Mouse (Mus musculus) gastrocnemius, adult 2 months (tissue): ENCODE measurements around the gene Nol3. TPM values are rescaled to one million over a fixed set of nuclear protein-coding genes. Genes with fewer than 3 reads are reported as not detected.

Source experiments
- DNase-seq: peaks from one replicate; pipeline ENCODE4 v3.0.0; 2022
- H3K27ac ChIP-seq: fragments of 200-600 bp; 2 replicates; pipeline ENCODE4 v1.8.1; 2022; ENCODE audit warnings: mild to moderate bottlenecking
- H3K4me3 ChIP-seq: fragments of 200-600 bp; 2 replicates; pipeline ENCODE4 v1.8.1; 2022; ENCODE audit warnings: mild to moderate bottlenecking, moderate library complexity
- CTCF ChIP-seq: fragments of 200-600 bp; IDR thresholded peaks from 2 replicates; pipeline ENCODE4 v1.8.1; 2022; ENCODE audit warnings: antibody characterized with exemption, mild to moderate bottlenecking, moderate library complexity
- intact Hi-C: fragments of 180-260 bp; cut with DNase I; formaldehyde crosslinking; loops from one replicate; pipeline ENCODE4 v1.15.1; 2025
- total RNA-seq, 2 experiments: library from RNA; stranded (reverse); gene quantifications; 2 replicates each; pipeline ENCODE4 v1.2.3; 2021

The Nol3 gene
- total RNA-seq, 2 experiments from 2014 or later: 27.9 to 32.4 TPM

DNA sequence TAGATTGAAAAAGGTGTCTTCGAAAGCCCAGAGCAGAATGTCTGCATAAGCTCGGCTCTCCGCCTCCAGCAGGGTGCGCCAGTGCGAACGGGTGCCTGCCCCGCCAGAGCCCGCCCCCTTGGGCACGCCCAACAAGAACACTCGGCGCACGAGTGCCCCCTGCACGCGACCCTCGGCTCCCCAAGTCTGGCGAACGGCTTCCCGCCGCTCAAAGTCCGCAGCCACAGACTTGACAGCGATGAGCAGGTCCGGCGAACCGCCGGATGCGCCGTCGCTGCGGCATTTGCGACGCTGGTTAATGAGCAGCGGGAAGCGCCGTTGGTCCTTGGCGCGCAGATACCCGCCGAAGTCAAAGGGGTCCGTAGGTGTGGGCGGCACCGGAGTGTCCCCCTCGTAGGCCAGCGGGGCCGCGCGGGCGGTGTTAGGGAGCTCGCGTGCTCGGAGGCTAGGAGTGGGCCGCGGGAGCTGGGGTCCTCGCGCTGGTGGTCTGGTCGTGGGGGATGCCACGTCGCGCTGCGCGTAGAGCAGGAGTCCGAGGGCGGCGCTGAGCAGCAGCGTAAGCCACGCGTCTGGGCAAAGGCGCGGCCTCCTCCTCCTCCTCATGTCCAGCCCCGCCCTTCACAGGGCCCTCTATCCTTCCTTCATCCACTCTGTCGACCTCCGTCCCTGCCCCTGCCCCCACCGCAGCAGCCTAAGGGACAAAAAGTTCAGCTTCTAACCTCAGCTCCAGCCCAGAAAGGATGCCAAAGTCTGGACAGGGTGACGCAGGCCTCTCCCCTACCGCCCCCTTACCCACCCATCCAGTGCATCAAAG lies 21.6 kb upstream of the Nol3 start:
- intact Hi-C loops: no loop called here
- peak; percentile 89 for TF ChIP-seq CTCF
- DNase-seq: peak; percentile 93
- Histone ChIP-seq H3K27ac (peak overlapping the region; percentile 90), H3K4me3 (peak overlapping the region; percentile 90)

DNA sequence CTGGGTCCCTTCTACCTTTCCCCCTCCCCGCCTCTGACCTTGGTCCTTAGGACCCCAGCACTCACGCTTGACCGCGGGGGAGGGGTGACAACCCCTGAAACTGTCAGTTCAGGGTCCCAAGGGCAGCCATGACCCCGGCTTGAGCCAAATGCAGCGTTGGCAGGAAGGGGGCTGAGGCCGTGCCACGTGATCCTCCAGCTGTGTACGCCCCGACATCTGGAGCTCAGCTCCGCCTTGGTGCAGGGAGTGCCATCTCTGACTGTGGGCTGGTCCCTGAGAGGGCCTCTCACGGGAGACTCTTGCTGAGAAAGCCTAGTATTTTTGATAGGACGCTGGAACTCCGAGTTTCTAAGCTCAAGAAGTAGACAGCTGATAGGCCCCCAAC lies 21.0 kb upstream of the Nol3 start, which contains the start of gene B3gnt9:
Gene B3gnt9, minus strand, starts transcription at position 188 of the 385 bp plus-strand sequence.
- intact Hi-C loops: no loop called here
- TF ChIP-seq CTCF: no peak

DNA sequence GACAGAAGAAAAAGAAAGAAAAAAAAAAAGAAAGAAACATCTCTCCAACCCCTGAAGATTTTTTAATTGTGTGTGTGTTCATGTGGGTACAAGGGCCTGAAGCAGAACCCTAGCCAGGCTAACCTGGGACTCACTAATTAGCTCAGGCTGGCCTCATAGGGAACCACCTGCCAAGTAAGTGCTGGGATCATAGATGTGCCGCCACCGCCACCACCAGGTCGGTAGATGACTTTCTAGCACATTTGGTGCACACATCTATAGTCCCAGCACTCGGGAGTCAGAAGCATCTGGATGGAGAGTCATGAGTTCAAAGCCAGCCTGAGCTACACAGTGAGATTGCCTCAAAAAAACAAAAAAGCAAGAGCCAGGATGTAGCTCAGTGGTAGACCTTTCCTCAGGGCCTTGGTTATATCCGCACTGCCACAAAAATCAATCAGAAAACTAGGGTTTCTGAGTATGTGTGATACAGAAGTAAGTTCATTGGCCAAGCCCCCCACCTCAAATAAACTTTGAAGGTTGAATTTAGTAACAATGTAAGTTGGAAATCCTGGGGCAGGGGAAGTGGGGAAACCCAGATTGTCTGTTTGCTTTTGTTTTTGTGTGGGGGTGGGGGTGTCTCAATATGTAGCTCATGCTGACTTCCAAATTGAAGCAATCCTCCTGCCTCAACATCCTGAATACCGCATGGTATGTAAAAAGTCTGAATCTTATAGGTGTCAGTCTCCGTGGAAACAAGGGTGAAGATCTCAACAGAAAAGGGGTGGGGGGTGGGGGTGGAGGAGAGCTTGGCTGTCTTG lies 18.4 kb upstream of the Nol3 start:
- no peak for TF ChIP-seq CTCF
- no peak for DNase-seq
- intact Hi-C loops: loop anchor here (2.0 kb wide), 1 partner anchor 137 kb away; no protein-coding TSS in a partner anchor
- no peak overlapping the region for H3K4me3 ChIP-seq
- H3K27ac ChIP-seq: no peak overlapping the region

More for the DNA sequence above, 21.0 kb upstream of the Nol3 start, which contains the start of gene B3gnt9:
- peak; percentile 88 for DNase-seq
- Histone ChIP-seq H3K4me3 (peak within 1 kb of the TSS; percentile 90), H3K27ac (peak within 1 kb of the TSS; percentile 90)

DNA sequence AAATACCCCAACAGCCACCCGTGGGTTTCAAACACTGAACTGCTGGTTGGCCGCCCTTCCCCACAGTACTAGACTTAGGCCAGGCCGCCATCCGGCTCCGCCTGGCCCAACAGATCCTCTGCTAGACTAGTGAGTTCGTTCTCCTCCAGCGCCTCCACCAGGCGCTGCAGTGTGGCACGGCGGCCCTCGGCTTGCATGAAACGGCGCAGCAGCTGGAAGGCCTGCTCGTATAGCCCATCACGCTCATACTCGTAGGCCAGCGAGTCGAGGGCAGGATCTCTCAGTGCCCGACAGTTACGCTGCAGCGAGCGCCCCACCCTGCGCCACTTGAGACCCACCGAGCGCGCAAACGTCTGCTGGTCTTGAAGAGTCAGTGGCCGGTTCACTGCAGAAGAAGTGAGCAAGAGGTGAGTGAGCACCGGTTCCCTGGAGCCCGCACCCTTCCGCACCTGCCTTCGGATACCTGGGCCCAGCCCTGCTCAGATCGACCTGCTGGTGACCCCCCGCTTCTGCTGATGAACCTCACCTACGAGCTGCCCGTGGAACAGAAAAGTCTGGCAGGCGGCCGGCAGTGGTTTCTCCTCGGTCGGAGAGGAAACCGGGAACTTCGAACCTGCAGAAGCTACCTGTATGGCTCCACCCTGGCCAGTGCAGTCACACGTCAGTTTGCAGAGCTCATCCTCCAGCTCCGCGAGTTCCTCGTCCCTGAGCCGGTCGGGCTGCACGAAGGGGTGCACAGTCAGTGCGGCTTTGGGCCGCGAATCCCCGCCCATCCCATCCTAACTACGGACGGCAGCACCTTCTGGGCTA lies 16.8 kb upstream of the Nol3 start:
- intact Hi-C loops: loop anchor here (1.0 to 2.0 kb wide), 2 partner anchors 121 to 138 kb away; no protein-coding TSS in a partner anchor
- peak; percentile 49 for DNase-seq
- H3K27ac ChIP-seq: no peak overlapping the region
- peak overlapping the region; percentile 71 for H3K4me3 ChIP-seq
- TF ChIP-seq CTCF: peak; percentile 6; the same call in 1 of the 2 replicates

DNA sequence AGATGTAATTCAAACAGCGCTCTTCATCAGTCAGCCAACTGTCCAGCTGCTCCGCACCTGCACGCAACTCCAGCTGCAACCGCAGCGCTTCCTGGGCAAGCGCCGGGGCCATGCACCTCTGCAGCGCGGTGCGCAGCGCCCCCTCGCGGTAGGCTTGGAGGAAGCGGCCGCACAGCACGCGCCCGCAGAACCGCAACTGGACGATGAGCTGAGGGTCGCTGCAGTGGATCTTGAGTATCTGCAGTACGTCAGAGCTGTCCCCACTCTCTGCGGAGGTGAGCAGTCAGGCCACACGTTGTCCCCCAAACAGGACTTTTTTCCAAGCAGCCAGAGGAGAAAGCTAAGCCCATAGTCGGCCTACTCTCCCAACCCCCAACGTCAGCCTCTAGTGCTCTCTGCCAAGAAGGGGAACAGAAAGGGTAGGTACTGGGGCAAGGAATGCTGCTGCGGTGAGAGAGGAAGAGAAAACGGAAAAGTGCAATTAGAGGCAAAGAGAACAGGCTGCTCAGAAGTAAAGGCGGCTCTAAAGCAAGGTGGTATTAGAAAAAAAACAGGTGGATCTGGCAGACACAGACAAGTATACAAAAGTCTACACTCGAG lies 16.1 kb upstream of the Nol3 start:
- no peak overlapping the region for H3K27ac ChIP-seq
- peak; percentile 99; the same call in 1 of the 2 replicates for TF ChIP-seq CTCF
- peak overlapping the region; percentile 71 for H3K4me3 ChIP-seq
- DNase-seq: peak; percentile 85
- intact Hi-C loops: loop anchor here (1.0 to 2.0 kb wide), 2 partner anchors 122 to 139 kb away; no protein-coding TSS in a partner anchor

DNA sequence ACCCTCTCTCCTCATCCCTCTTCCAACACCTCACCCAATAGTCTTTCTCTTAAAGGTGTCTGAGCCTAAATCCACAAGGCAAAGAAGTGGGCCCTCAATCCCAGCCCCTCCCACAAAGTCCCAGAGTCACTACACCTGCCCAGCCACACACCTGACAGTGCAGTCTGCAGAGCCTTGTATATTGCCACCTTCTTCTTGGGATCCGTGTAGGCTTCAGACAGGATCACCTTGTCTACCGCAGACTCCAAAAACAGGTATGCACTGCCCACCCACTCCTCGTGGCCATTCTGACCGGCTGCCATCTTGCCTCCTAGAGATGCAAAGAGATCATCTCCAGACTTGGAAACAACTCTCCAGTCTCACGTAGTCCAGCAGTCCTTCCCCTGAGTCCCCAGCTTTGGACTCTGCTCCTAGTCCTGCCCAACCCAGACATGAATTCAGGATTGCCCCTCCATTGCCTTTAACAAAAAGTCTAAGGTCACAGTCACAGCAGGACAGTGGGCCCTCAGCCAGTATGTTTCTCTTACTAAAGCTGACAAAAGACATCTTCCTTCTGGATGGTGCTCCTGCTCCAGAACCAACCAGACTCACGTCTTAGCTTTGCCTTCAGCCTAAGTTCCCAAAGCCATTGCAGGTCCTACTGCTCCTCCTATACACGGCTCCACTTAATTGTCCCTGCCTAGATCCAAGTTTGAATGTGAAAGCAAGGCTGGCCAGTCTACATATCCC lies 15.4 kb upstream of the Nol3 start:
- DNase-seq: no peak
- intact Hi-C loops: no loop called here
- Histone ChIP-seq H3K4me3 (no peak overlapping the region), H3K27ac (no peak overlapping the region)
- TF ChIP-seq CTCF: no peak

DNA sequence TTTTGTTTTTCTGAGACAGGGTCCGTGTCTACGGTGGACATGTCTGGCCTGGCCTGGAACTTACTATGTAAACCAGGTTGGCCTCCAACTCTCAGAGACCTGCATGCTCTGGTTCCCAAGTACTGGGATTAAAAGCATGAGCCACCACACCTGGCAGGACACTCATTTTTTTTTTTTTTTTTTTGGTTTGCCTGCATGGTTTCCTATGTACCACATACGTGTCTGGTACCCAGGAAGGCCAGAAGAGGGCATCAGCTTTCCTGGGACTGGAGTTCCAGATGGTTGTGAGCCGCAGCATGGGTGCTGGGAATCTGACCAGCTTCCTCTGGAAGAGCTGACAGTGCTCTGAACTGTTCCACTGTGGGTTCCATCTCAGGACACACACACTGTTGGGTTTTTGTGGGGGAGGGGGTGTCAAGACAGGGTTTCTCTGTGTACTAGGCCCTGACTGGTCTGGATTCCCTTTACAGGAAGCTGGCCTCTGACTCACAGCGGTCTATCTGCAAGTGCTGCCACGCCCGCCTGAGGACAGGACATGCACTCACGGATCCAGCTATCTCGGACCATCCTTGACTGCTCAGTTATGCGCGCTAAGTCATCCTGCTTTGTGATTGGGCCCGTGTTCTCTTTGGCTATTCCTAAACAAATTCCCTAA lies 14.5 kb upstream of the Nol3 start:
- DNase-seq: no peak
- TF ChIP-seq CTCF: no peak
- H3K4me3 ChIP-seq: no peak overlapping the region
- intact Hi-C loops: no loop called here
- no peak overlapping the region for H3K27ac ChIP-seq

DNA sequence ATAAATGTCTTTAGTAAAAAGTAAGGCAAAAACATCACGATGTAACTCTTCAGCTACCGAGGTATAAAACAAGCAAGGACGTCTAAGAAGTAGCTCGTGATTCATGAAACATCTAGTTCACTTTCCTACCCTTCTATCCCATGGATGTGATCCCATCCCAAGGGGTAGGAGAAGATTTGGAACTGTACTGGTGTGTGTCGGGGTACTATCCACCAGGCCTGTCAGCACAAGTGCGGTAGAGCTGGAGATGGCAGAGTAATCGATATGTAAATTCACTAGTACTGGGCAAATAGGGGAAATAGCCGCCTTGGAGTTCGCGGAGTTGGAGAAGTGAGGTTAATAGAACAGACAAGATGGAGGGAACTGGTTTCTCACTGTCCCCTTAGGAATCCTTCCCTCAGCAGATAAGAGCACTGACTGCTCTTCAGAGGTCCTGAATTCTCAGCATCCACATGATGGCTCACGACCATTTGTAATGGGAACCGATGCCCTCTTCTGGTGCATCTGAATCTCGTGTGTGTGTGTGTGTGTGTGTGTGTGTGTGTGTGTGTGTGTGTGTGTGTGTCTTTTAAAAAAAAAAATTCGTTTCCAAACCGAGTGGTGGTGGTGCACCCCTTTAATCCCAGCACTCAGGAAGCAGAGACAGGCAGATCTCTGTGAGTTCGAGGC lies 12.6 kb upstream of the Nol3 start:
- peak overlapping the region; percentile 90 for H3K4me3 ChIP-seq
- no peak for DNase-seq
- intact Hi-C loops: no loop called here
- TF ChIP-seq CTCF: no peak
- no peak overlapping the region for H3K27ac ChIP-seq

DNA sequence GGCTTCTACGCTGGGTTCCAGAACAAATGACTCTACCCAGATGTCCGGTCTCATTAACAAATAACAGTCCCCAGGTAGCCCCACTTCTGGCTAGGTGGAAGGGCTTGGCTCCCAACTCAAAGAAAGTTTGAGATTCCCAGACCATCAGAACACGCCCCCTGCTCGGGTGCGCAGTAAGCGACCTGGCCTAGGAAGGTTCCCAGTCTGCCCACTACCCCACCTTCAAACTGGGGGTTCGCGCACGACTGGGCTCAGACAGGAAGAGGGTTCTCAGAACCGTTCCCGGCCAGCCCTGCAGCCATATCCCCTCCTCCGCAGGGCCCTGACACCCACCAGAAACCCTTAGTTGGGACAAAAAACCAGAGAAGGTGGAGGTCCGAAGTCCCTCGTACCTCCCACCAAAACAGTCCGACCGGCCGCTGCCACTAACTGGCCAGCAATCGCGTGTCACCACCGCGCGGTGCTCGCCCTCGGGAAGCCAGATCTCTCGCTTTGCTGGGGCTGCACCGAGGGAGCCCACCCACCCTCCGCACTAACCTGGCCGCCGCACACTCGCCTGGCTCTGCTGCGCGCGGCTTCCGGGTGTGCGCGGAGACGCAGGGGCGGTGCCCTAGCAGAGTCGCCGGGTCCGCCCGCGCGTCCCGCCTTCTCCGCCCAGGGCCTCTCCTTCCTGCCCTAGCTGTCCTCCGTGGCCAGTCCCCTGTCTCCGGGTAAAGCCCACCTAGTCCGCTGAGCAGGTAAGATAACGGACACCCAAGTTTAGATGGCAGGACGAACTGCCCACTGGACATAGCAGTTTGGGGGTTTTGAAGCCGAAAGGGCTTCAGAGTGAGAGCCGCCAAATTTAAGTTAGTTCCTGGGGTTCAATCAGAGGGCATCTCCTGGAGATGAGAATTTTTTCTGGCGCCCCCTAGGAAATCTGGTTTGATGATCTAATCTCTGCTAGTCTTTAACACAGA lies 11.6 kb upstream of the Nol3 start, which contains the start of the genes Tradd and Fbxl8:
Gene Tradd, minus strand, starts transcription at position 586 of the 959 bp plus-strand sequence.
Gene Fbxl8, plus strand, starts transcription at position 625 of the 959 bp plus-strand sequence.
- peak within 1 kb of the TSS; percentile 82 for H3K27ac ChIP-seq
- TF ChIP-seq CTCF: no peak; the same call in 1 of the 2 replicates

More for the DNA sequence above, 11.6 kb upstream of the Nol3 start, which contains the start of the genes Tradd and Fbxl8:
- intact Hi-C loops: no loop called here
- peak within 1 kb of the TSS; percentile 90 for H3K4me3 ChIP-seq
- DNase-seq: peak; percentile 88
